Mouse (Mus musculus) liver, adult 2 months (tissue): ENCODE results near the gene Chn1.

Source experiments
- CTCF ChIP-seq: fragments of 200-500 bp; IDR thresholded peaks from 2 replicates; pipeline ENCODE4 v1.5.1; 2011; ENCODE audit warnings: low read depth, low read length, control low read depth
- POLR2A ChIP-seq: fragments of 200-500 bp; IDR thresholded peaks from 2 replicates; pipeline ENCODE4 v1.6.1; 2011; ENCODE audit warnings: low read length, control low read depth; ENCODE audit not compliant: insufficient read depth; ENCODE audit errors: extremely low read depth

DNA sequence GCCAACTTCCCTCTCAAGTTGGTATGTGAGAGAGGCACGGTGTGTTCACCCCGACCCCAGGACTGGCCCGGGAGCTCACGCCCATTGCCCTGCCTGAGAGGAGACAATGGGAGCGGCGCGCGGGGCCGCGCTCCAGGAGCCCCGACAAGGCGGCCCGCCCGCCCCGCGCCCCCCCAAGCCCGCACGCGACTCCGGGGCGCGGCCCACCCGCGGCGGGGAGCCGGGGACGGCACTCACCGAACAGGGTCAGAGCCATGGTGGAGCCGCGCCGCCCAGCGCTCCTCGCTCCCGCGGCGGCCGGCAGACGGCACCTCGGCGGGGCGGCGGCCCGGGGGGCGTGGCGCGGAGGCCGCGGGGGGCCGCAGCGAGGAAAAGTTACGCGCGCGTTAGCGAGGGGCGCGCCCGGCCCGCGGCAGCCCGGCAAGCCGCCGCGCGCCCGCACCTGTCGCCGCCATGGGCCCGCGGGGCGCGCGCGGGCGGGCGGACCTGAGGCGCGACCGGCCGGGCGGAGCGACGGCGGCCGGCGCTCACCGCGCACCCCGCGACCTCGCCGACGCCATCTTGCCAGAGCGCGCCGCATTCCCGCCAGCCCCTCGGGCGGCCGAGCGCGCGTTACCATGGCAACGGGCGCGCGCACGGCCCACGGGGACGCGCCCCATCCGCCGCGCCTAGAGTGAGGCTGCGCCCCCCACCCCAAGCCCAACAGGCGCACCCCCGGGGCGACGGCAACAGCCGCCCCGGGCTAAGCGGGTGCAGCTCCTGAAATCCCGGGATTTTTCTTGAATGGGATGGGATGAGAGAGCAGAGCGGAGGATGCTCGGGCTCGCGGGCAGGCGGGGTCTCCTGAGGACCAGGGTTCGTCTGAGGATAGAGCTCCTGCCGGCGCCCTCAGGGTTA lies at the start of gene Chn1:
- TF ChIP-seq POLR2A: no peak
- no peak for TF ChIP-seq CTCF
